Mouse (Mus musculus): ENCODE results near the gene Xrra1.

The Xrra1 gene

DNA sequence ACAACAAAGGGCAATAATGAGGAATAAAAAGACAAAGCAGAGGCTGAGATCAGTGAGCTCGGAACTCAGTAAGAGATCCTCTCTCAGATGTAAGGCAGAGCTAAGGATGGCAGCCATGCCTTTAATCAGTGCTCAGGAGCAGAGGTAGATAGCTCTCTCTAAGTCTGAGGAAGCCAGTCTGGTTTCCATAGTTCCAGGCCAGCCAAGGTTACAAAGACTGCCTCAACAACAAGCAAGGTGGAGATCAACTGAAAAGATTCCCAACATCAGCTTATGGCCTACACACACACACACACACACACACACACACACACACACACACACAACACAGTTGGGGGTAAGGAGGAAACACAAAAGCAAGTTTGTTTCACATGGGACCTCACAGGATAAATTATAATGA is 7.8 kb upstream of the Xrra1 start:
- DNase-seq: no peak

DNA sequence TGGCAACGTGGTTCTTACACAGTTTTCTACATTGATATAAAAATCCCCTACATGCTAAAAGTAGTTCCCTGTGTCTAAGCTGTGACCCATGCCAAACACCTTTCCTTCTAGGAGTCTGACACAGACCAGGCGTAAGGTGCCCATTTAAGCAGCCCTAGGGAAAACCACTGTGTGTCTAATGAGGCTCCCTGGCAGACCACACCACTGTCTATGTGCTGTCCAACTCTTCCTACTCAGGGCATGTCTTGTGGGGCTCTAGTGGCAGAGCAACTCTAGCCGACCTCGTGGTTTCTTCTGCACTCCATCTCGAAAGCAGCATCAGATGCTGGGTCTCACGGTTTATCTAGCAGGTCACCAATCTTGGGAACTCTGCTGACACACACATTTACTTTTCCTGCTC is 7.3 kb upstream of the Xrra1 start:
- no peak for DNase-seq

DNA sequence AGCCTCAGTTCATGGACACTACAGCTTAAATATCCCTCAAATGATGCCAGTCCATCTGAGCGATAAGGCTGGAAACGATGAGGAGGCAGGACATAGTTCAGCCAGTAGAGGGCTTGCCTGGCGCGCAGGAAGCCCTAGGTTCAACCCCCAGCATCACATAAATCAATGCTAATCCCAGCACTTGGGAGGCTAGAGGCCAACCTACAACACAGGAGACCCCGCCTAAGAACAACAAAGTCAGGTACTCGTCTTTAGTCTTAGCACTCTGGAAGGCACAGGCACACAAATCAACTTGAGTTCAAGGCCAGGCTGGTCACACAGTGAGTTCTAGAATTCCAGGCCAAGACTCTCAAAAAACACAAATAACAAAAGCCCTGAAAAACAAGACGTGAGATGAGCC is 5.6 kb upstream of the Xrra1 start:
- no peak for DNase-seq

DNA sequence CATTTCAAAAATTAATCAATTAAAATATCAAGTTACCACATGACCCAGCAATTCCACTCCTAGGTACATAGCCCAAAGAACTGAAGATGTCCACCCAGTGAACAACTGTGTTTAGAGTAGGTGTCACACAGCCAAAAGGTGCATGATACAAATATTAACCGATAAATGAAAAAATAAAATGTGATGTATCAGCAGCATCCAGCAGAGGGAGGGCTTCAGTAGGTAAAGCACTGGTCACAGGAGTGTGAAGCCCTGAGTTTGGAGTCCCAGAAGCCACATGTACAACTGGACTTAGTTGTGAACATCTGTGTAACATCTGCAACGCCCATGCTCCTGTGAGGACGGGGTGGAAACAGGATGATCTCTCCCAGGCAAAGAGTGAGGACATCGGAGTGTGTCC is 4.6 kb upstream of the Xrra1 start:
- no peak for DNase-seq

DNA sequence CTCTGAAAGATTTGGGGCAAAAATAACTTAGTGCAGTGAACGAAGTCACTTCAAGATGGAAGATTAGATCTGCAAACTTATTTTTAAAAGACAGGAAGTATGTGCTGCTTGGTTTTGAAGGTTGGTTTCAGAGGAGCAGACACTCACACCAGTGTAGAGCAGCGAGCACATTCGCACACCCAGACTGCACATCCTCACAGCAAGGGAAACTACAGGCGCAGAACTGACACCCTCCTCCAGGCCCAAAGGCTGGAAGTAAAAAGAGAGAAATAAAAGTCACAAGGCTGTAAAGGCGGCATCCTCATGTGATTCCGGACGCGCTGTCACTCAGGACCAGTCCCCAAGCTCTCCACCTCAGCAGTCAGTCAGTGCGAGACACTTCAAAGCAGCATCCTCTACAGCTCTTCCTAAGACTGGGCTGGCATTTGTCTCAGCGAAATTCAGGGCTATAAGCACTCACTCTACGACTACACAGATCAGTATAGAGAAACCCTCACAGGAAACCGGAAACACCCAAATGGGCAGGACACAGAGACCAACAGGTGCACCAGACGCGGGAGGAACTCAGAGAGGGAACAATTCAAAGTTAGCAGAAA is 2.6 kb upstream of the Xrra1 start:
- peak; percentile 55 to 63 for DNase-seq

DNA sequence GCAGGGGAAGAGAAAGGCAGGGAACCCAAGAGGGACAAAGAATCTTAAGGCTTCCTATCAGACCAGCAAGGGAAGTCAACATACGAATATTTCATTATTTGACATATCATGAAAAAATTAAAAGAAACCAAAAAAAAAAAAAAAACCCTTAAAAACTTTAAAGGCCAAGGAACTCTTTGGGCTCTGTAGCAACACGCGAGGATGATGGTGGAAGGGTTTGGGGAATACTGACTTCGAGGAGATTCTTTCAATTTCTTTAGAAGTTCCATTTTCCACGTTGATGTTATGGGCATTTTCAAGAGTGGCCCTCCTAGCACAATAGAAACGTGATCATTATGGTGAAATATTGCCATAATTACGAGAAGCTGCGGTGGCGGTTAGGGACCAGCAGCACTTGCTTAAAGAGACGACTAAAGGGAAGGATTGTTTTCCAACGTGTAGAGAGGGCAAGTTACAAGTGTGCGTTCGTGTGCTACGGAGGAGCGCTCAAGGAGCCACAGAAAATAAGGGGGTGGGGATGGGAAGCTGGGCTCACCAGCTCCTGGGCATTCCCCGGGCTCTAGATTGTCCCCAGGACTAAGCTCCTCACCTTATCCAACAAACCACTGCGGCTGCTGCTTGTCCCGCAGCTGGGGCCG is 622 bp upstream of the Xrra1 start:
- DNase-seq: no peak

DNA sequence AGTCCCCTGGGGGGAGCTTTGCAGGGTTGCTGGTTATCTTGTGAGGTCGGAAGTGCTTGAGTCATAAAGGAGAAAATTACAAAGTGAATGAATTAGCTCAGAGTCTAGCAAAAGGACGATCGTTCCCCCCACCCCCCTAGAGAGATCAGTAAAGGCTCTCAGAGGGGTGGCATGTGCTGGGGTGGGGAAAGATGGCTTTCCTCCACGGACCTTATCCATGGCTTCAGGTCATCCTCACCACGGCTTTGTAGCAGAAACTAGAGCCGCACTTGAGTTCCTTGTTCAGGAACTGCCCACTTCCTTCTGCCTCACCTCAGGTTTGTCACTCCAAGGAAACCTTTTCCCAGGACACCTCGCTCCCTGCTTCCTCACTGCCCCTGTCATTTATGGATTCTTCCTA is 4.4 kb downstream of the Xrra1 start, which contains the start of gene Spcs2:
Gene Spcs2, minus strand, starts transcription at position 101 of the 400 bp plus-strand sequence.
- DNase-seq: no peak

DNA sequence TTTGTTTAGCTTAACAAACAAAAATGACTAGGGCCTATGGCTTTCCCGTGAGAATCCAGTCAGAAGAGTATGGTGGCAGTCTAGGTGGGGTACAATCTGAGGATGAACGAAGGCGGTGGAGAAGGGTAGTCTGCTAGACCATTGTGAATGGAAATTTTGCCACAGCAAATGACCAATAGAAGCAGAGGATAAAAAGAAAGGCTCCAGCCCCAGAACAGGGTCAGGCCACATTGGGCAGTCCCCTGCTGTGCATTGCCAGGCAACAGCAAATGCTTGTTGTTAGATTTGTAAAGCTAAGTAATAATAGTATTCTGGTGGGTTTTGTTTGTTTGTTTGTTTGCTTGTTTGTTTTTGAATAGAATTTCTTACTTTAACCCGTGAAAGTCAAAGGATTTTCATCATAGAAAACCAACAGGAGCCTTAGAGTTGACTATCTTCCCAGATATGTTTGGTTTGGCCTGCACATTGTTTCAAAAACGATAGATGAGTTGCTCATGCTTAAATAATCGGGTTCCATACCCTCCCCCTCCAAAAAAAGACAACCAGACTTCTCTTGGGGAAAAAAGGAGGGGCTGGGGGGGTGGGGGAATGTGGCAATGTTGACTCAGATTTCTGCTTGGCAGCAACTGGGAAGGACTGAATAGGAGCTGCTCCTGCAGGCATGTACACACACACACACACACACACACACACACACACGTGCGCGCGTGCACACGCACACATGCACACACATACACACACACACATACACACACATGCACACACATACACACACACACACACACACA is 5.5 kb downstream of the Xrra1 start:
- DNase-seq: no peak

DNA sequence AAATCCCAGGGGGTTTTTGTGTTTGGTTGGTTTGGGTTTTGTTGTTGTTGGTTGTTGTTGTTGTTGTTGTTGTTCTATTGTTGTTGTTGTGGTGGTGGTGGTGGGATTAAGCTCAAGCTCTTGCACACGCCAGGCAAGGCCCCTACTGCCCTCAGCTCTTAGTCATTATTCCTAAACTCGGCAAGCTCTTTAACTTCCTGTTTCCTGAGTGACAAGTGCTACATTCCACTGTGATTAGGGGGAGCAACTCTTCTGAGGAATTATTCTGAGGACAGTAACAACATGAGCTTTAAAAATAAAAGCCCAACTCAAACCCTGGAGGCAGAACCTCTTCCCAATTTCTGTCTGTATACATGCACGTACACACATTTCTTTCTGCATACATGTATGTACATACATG is 6.3 kb downstream of the Xrra1 start:
- no peak for DNase-seq

DNA sequence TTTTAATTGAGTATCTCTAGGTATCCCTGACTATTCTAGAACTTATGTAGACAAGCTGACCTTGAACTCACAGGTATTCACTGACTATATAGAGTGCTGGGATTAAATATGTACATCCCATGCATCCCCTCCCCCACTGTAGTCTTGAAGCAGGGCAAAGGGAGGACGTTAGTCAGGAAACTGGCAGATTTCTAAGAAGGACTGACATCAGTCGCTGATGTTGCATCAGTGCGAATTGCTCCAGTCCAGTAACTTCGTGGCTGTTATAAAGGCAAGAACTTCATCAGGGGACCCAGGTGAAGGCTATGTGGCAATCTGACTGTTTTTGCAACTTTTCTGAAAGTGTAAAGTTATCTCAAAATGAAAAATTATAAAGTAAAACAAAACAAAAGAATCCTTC is 10.4 kb downstream of the Xrra1 start:
- no peak for DNase-seq

DNA sequence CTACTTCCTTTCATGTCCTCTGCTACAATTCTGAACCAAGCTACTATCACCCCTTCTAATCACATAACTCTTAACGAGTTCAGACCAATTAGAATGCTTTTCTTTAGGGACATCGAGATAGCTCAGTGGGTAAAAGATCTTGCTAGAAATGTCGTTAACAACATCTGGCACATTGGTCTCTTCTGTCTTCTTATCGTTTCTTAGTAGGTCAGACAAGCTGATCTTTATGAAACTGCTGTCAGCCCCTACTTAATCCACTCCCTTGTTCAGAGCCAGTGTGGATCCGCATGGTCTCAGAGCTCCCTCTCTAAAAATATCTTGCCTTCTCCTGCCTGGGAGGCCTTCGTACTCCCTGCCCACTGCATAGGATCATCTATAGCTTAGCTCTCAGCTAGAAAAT is 15.0 kb downstream of the Xrra1 start:
- no peak for DNase-seq

DNA sequence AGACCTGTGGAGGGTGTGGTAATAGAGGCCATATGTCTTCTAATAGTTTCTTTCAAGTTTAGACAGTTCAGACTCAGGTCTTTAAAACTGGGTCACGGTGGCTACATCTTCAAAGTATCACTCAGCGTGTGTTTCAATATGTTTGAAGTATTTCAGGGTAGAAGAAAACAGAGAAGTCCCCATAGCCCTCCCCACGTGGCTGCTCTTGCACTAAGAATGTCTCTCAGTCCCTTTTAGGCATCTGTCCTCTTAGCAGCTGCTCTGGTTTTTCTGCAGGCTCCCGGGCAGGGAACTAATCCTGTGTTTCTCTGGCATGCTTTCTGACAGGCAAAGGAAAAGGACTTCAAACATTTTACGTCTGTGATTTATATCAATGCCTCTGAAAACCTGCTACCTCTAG is 17.0 kb downstream of the Xrra1 start:
- DNase-seq: no peak

DNA sequence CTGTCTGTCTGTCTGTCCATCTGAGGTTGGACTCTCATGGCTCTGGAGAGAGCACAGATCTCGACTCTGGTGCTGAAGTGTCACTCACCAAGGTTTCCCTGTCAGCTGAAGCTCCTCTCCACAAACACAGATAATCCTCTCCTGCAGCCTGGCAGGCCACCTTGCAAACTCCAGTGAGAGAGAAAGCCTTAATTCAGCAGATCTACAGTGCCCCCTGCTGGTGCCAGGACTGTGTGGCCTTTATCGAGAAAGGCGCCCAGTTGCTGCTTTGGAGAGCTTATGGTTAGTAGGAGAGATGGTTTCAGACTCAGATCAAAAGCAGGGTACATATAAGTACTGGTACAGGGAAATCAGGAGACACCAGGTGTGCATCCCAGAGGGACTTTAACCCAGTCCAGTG is 17.4 kb downstream of the Xrra1 start:
- peak; percentile 83 to 87 for DNase-seq

DNA sequence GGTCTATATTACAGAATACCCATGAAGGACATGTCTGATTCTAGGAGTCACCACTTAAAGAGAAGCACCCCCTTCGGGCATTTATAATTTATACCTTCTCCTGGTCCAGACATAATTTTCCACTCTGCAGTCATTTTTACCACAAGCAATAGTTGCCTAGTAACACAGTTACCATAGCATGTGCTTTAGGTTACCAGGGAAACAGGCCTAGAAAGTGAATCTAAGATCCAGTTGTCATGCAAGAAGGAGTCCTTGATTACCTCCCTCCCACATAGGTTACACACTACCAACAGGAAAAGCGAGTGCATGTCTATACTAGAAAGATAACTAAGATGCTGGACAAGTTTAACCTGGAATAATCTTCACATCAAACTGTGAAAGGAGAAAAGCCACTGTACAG is 19.3 kb downstream of the Xrra1 start:
- DNase-seq: no peak

DNA sequence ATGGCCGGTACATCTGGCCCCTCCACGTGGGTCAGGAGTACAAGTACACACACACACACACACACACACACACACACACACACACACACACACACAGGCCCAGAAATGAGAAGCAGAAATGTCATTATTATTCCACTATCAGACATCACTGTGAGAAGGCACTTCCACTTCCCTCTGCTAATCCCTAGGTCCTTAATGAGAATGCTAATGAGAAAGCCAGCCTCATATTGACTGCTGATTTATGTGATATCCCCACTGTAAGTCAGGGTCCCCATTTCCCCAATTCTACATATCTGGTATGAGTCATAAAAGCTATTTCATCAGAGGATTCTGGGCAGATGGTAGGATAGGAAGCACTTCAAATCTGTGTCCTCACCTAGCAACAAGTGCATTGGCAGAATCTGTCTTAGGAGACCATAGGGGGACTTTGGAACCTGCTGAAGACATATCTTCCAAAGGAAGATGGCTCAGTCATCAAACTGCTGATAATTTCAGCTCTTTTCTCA is 28.4 kb downstream of the Xrra1 start:
- no peak for DNase-seq

DNA sequence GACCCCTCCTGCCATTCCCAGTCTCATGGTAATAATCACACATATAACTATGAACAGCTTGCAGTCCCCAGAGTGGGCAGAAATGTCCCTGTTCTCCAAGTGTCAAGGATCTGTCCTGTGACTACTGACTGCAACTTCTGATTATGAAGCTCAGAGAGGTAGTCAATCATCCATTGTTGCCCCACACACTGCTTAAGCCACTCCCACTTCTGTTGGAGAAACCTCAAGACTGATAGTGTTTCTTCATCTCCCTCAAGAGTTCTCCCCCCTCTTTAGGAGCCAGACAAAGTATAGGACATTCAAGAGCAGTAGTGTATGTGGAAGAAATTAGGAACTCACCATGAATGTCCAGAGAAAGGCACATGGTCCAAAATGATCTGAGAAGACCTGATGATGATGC is 28.8 kb downstream of the Xrra1 start:
- no peak for DNase-seq

DNA sequence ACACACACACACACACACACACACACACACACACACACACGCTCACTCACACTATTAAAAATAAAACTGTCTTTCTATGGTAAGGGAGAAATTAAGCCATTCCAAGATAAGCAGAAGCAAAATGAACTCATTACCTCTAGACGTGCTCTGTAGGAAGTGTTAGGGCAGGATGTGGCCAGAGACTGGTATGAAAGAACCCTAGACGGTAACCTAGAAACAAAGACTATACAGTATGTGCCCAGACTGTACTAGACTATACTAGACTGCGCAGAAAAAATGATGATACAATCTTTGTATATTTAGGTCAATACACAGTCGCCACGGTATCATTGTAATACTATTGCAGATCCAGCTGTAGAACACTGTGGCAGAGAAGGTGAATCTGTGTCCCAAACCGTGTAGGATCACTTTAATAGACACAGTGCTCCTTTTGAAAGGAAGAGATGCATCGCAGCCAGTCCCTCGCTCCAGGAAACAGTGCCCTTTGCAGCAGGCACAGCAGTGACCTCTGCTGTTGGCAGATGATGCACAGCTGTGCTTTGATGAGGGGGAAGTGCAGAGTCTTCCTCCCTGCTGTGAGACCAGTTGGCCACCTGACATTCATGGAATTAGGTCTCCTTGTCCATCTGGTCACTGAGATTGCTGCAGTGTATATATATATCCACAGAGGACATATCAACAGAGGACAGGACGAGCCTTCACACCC is 30.4 kb downstream of the Xrra1 start:
- DNase-seq: peak; percentile 78 to 85

DNA sequence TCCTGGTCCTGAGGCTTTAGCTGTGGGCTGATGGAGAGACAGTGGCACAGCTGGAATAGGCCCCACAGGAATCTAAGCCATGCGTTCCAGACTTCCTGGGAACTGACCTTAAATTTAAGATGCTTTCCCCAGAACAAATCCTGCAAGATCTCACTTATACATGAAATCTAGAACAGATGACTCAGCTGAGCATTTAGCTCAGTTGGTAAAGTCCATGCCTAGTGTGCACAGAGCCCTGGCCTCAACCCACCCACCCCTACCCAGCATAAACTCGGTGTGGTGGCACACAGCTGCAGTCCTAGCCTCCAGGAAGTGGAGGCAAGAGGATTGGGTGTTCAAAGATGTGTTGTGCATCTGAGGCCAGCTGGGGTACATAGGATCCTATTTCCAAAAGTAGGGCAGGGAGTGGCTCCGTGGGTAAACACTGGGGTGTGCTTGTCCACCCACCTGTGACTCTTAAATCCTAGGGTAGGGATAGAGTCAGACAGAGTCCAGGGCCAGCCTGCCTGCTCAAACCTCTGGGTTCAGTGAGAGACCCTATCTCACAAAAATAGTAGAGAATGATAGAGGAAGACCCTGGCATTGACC is 31.3 kb downstream of the Xrra1 start:
- peak; percentile 56 to 81 for DNase-seq

DNA sequence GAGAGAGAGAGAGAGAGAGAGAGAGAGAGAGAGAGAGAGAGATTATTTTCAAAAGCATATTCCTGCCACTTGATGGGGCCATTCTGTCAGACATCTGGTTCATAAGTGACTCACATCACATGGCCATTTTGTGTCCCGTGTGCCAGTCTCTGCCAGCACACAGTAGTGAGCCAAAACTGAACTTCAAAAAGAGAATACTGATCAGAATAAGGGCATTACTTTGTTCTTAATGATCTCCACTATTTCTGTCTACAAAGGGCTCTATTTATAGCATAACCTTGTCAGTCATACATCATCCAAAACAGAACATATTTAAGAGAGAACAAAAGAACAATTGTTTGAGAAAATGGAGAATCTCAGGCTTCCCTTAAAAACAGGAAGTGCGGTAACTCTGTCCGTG is 32.6 kb downstream of the Xrra1 start:
- DNase-seq: no peak

DNA sequence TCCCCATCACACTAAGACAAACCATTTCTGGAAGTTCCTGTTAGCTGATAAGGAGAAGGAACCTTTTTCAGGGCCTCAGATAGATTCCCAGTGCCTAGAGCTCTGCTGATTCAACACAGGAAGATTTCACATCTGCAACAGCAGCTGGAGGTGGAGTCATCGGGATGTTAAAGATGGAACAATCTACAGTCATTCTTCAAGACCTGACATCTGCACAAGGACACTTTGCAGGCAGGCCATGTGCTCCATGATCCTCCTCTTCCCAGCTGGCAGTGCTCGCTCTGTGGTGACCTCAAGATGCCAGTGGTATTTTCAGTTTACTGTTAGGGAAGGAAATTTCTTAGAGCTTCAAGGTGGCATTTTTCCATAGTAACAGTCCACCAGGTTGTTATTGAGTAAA is 33.4 kb downstream of the Xrra1 start:
- no peak for DNase-seq

DNA sequence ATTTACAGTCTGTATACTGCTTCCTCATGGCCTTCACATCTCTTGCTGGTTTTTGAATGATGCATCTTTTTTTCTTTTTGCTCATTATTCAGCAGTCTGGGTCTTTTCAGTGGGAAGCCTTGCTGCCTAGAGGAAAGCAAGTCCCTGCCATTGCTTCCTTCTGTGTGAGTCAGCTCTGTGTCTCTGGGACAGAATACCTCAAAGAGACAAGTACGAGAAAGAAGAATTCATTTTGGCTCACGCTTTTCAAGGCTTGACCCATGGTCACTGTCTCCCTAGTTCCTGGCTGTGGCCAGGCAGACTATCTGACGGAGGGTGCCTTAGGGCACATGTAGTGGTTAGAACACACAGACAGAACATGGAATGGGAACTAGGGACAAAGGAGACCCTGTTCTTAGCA is 35.1 kb downstream of the Xrra1 start:
- no peak for DNase-seq

DNA sequence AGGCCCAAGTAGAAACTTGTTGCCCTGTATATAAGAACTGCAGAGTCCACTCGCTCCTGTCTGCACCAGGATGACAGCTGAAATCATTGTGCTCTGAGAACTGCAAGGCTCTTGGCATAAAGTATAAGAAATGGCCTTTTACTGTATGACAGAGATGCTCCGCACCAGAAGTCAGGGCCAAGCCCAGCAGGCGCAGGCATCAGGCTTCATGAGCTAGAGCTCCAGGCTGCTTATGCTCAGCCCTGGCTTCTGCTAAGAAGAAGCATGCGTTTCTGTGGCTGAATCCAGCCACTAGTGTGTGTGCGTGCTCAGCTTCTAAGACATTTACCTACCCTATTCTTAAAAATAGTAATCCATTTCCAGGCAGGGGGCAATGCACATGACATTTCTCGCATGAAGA is 35.6 kb downstream of the Xrra1 start:
- no peak for DNase-seq

DNA sequence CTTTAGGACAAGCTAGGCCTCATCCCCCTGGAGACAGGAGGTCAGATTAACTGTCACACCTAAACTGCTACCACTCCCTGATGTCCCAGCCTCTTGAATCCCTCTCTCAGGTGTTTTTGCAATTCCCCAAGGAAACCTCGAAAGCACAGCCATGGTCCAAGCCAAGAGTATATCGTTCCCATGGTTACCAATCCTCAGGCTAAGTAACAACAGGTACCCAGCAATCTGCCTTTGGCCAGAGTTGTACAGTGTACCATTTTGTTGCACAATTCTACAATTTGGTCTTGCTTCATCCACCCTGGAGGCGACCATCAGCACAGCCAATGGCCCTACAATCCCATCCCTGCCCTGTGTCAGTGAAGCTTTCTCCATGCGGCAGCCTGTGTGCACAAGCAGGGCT is 38.0 kb downstream of the Xrra1 start:
- DNase-seq: no peak
